Mouse (Mus musculus) heart, embryonic 15.5 days (tissue): ENCODE results near the gene Magi1. TPM values are rescaled to one million over a fixed set of nuclear protein-coding genes. Genes with fewer than 3 reads are reported as not detected.

Experiments
- ATAC-seq: fragments of 200-750 bp; cut with Nextera tagmentation; replicated peaks from 2 replicates; pipeline ENCODE4 v1.8.0; 2017; ENCODE audit warnings: low read depth, moderate TSS enrichment; ENCODE audit not compliant: insufficient number of reproducible peaks, insufficient read depth, low FRiP score
- H3K27ac ChIP-seq: fragments of 300-500 bp; sonication (generic); 2 replicates; pipeline ENCODE4 v1.5.1; 2015; ENCODE audit warnings: mild to moderate bottlenecking, inconsistent platforms
- H3K27me3 ChIP-seq: fragments of 300-500 bp; sonication (generic); 2 replicates; pipeline ENCODE4 v1.6.1; 2015; ENCODE audit warnings: inconsistent platforms
- H3K36me3 ChIP-seq: fragments of 300-500 bp; sonication (generic); 2 replicates; pipeline ENCODE4 v1.6.1; 2015; ENCODE audit warnings: mild to moderate bottlenecking, inconsistent platforms
- H3K4me1 ChIP-seq: fragments of 300-500 bp; sonication (generic); replicated peaks from 2 replicates; pipeline ENCODE4 v1.6.1; 2015; ENCODE audit warnings: inconsistent platforms
- H3K4me2 ChIP-seq: fragments of 300-500 bp; sonication (generic); 2 replicates; pipeline ENCODE4 v1.6.1; 2015; ENCODE audit warnings: inconsistent platforms, mild to moderate bottlenecking, moderate library complexity
- H3K4me3 ChIP-seq: fragments of 300-500 bp; sonication (generic); 2 replicates; pipeline ENCODE4 v1.5.1; 2015; ENCODE audit warnings: mild to moderate bottlenecking, inconsistent platforms
- H3K9ac ChIP-seq: fragments of 300-500 bp; sonication (generic); 2 replicates; pipeline ENCODE4 v1.6.1; 2015; ENCODE audit warnings: mild to moderate bottlenecking, inconsistent platforms
- H3K9me3 ChIP-seq: fragments of 300-500 bp; sonication (generic); replicated peaks from 2 replicates; pipeline ENCODE4 v1.6.1; 2016; ENCODE audit warnings: inconsistent platforms
- WGBS: fragments of 180-500 bp; shearing (Covaris S2); methylation state at CpG from one replicate; pipeline ENCODE4 v1.1.7; 2015; ENCODE audit warnings: mixed read lengths; 5-methylcytosine and 5-hydroxymethylcytosine counted together
- polyA plus RNA-seq: library from polyadenylated mRNA; unstranded; fragments of >200 nt; fragmentation: Nextera tagmentation; extraction: Ambion mirVana; gene quantifications from 2 replicates; pipeline ENCODE4 v1.2.1, GENCODE M21; 2015

The Magi1 gene
- polyA plus RNA-seq, 1 experiment from 2014 or later: 7.5 TPM

DNA sequence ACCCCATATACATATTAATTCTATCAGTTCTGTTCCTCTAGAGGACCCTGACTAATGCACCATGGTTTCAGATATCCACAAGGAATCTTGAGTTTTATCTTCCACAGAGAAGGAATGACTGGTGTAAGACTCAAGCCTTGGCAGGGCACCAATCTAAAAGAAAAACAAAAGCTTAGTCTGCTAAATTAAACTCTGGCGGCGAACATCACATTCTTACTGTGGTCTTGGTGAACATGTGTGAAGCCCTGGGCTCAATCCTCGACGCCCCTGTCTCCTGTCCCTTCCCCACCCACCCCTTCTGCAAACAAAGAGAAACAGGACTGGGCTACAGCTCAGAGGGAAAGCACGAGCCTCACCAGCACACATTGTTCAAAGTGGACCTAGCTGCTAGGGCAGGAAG lies 182.5 kb downstream of the Magi1 start:
- no peaks in the 10 kb centered on the region for H3K27me3 ChIP-seq
- no peaks in the 10 kb centered on the region for H3K9me3 ChIP-seq
- H3K4me3 ChIP-seq: no peak overlapping the region
- 25% methylated on average over 5 of the region's 5 CpGs for WGBS
- H3K4me1 ChIP-seq: peaks cover 35% of the 10 kb centered on the region
- ATAC-seq: no peak
- H3K9ac ChIP-seq: no peak overlapping the region
- no peak overlapping the region for H3K27ac ChIP-seq
- H3K4me2 ChIP-seq: no peak overlapping the region
- no peaks in the 10 kb centered on the region for H3K36me3 ChIP-seq

DNA sequence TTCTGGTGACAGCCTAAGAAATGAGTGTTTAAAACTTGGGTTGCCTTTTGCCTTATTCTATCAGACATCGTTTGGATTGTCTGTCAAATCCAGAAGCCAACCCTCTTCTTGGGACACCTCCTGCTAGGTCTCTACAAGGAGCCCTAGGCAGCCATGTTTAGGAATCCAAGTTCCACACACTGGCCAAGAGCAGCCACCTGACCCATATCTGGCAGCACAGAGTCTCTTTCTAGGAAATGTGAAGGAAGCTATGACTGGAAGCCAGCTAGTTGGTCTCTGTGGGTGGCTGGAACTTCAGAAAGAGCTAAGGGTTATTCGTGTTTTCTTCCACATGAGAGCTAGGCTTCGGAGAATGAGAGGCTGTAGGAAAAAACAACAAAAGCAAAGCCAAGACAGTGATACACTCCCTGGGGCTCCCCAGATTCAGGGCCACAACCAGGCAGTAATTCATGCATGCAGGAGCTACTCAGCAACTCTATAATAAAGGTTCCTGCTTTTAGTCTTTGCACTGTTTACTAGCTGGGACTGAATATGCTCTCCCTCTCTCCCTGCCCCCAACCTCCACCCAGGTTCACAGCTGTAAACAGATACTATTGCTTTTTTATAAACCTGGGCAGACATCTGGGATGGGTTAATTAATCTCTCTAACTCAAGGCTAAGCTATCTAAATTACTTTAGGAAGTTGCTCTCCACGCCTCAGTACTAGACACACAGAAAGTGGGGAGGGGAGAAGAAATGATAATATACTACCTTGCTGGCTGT lies 188.6 kb downstream of the Magi1 start:
- Histone ChIP-seq H3K9me3 (no peaks in the 10 kb centered on the region), H3K4me3 (no peak overlapping the region), H3K27me3 (no peaks in the 10 kb centered on the region), H3K4me1 (peaks cover 24% of the 10 kb centered on the region), H3K4me2 (no peak overlapping the region), H3K36me3 (no peaks in the 10 kb centered on the region), H3K27ac (no peak overlapping the region), H3K9ac (no peak overlapping the region)
- ATAC-seq: no peak
- 53% methylated on average over 4 of the region's 4 CpGs for WGBS

DNA sequence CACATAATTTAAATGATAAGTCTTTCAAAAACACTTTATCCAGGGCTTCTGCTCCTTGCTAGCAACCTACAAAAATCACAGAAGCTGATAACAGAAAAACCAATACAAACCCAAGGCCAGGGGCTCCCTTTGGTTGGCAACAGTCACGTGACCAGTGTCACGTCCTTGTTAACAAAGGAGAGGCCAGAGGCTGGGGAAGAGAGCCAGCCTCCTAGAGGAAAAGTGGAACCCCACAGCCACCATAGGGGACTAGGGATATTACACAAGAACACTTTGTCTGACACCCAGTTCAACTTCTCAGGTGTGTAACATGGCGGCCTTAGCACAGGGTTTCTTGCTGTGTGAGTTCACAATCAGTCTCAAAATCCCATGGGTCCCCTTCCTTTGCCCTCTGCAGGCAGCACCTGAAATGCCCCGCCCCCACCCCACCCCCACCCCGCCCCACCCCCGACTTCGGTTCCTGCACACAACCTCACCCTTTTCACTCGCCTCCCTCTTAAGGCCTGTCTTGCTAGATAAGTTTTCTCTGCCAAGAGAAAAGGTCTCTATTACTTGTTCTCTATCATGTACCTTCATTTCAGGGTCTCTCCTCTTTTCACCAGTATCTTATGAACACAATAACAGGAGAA lies 190.6 kb downstream of the Magi1 start:
- no peak overlapping the region for H3K9ac ChIP-seq
- H3K36me3 ChIP-seq: no peaks in the 10 kb centered on the region
- H3K4me1 ChIP-seq: peaks cover 22% of the 10 kb centered on the region
- H3K9me3 ChIP-seq: no peaks in the 10 kb centered on the region
- H3K27ac ChIP-seq: no peak overlapping the region
- H3K4me3 ChIP-seq: no peak overlapping the region
- no peak for ATAC-seq
- no peaks in the 10 kb centered on the region for H3K27me3 ChIP-seq
- no peak overlapping the region for H3K4me2 ChIP-seq
- WGBS: 58% methylated on average over 8 of the region's 8 CpGs

DNA sequence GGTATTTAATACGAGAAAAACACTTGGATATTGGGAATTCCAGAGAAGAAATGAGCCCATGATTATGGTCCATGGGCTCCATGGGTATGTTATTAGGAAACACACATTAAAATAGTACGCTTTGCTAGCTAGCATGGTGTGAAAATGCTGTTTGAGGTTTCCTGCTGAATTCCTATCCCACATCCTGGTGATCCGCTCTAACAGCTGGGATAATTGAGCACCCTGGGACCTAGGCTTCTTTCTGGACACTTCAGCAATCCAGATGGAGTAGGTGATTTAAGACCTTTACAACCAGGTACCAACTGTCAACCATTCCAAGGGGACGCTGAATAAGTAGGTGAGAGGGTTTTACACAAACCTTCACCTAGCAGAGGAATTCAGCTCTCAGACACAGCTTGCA lies 191.2 kb downstream of the Magi1 start:
- Histone ChIP-seq H3K9me3 (no peaks in the 10 kb centered on the region), H3K9ac (no peak overlapping the region), H3K27ac (no peak overlapping the region), H3K4me3 (no peak overlapping the region), H3K4me2 (no peak overlapping the region), H3K4me1 (peaks cover 19% of the 10 kb centered on the region), H3K36me3 (no peaks in the 10 kb centered on the region), H3K27me3 (no peaks in the 10 kb centered on the region)
- no peak for ATAC-seq
- WGBS: 89% methylated on average over 4 of the region's 4 CpGs

DNA sequence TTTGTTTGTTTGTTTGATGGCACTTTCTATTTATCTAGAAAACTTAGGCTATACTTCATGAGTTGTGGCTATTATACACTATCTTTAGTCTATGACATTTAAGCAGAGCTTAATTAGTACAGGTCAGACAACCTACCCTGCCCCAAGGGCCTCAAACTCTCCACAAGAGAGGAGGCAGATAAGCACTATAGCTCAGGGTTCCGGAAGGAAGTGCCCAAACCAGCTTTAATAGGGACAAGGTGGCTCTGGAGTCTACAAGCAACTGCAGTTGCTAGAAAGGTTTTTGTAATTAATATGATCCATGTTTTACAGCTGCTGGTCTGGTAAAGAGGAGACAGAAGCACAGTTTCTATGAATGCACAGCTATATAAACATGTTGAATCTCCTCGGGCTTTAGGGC lies 196.9 kb downstream of the Magi1 start:
- Histone ChIP-seq H3K9ac (no peak overlapping the region), H3K27me3 (no peaks in the 10 kb centered on the region), H3K4me3 (no peak overlapping the region), H3K4me1 (peaks cover 19% of the 10 kb centered on the region), H3K9me3 (no peaks in the 10 kb centered on the region), H3K36me3 (no peaks in the 10 kb centered on the region), H3K27ac (no peak overlapping the region), H3K4me2 (no peak overlapping the region)
- no peak for ATAC-seq
- 49% methylated on average over 2 of the region's 2 CpGs for WGBS

DNA sequence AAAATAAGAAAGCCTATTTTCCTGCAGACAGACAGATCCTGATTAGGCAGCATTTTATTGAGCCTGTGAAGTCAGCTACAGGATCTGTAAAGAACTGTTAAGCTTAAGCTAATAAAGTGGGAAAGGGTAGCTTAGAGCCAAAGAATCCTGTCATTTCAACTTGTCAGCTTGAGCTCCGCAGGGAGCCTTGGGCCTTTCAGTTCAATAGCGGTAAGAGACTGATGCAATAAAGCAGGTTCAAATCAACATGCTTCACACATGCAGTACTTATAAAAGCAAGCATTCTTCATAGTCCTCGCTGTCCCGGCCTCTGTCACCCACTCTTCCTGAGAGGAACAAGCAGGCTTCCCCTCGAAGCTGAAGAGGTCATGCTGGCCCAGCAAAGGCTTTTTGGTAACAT lies 199.0 kb downstream of the Magi1 start:
- Histone ChIP-seq H3K4me2 (no peak overlapping the region), H3K9ac (no peak overlapping the region), H3K9me3 (no peaks in the 10 kb centered on the region), H3K4me3 (no peak overlapping the region), H3K27me3 (no peaks in the 10 kb centered on the region), H3K36me3 (no peaks in the 10 kb centered on the region), H3K4me1 (peaks cover 25% of the 10 kb centered on the region), H3K27ac (no peak overlapping the region)
- 59% methylated on average over 5 of the region's 5 CpGs for WGBS
- ATAC-seq: no peak

DNA sequence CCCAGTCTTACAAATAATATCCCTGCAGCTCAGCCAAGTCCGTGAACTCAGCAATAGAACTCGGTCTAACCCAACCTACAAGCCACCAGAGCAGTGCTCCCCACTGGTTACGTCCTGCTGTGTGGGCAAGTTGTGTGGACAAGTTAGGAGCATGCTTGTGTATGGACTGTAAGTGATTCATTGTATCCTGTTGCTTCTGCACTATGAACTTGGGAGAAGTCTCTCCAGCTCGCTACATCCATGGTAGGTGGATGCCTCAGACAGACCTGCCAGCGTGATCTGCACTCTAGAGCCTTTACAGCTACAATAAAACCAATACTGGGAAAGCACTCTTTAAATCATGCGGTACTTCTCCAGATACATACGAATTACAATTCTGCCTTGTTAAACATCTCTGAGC lies 200.3 kb downstream of the Magi1 start:
- ATAC-seq: no peak
- 88% methylated on average over 7 of the region's 7 CpGs for WGBS

DNA sequence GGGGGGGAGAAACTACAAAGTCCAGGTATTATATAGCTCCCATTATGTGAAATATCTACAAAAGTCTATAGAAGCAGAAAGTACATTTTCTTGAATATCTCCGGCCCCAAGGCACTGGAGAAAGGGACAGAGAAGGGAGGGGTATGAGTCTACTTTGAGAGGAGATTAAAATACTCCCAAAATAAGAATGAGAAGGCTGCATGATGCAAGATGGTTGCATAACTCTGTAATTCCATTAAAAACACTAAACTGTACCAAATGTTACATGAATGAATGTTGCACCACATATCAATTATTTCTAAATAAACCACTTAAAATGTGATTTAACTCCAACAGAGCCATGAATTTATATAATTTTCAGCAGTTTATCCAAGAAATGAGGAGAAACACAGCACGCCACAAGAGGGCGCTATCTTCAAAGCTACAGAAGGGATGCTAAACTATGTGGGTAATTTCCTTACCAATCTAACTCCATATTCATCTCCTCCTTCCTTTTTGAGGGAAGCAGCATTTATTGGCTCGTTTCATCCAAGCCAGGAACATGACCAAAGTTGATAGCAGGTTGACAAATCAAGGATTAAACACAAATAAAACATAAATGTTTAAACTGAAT lies 202.7 kb downstream of the Magi1 start:
- Histone ChIP-seq H3K9ac (no peak overlapping the region), H3K27ac (no peak overlapping the region), H3K9me3 (no peaks in the 10 kb centered on the region), H3K4me1 (peaks cover 43% of the 10 kb centered on the region), H3K4me2 (no peak overlapping the region), H3K36me3 (no peaks in the 10 kb centered on the region), H3K27me3 (no peaks in the 10 kb centered on the region), H3K4me3 (no peak overlapping the region)
- ATAC-seq: no peak
- WGBS: 13% methylated on average over 4 of the region's 4 CpGs

More for the DNA sequence above, 200.3 kb downstream of the Magi1 start:
- H3K4me1 ChIP-seq: peaks cover 36% of the 10 kb centered on the region
- H3K9me3 ChIP-seq: no peaks in the 10 kb centered on the region
- no peak overlapping the region for H3K27ac ChIP-seq
- H3K9ac ChIP-seq: no peak overlapping the region
- H3K36me3 ChIP-seq: no peaks in the 10 kb centered on the region
- H3K4me3 ChIP-seq: no peak overlapping the region
- H3K27me3 ChIP-seq: no peaks in the 10 kb centered on the region
- no peak overlapping the region for H3K4me2 ChIP-seq

DNA sequence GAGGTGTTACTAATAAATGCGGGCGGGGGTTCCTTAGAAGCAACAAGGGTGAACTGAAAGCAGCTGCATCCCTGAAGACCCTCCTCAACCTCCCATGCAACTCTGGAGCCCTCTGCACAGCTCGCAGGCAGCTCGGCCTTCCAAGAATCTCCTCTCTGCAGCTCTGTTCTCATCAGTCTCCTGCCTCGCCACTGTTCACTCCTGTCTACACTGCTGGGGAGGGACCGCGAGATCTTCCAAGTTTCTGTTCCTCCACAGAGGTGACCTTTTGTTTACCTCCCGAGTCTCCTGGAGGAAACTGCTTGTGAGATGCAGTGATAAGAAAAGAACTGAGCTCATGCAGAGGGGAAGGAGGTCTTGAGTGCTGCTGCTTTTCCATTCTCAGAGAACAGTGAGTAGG lies 204.8 kb downstream of the Magi1 start:
- Histone ChIP-seq H3K27me3 (no peaks in the 10 kb centered on the region), H3K9ac (0 out of 2 replicates have a peak overlapping the region, but pooled peaks have one; percentile 21), H3K9me3 (no peaks in the 10 kb centered on the region), H3K4me2 (no peak overlapping the region), H3K27ac (no peak overlapping the region), H3K4me3 (no peak overlapping the region), H3K4me1 (peaks cover 46% of the 10 kb centered on the region), H3K36me3 (no peaks in the 10 kb centered on the region)
- WGBS: 28% methylated on average over 8 of the region's 8 CpGs
- ATAC-seq: no peak

DNA sequence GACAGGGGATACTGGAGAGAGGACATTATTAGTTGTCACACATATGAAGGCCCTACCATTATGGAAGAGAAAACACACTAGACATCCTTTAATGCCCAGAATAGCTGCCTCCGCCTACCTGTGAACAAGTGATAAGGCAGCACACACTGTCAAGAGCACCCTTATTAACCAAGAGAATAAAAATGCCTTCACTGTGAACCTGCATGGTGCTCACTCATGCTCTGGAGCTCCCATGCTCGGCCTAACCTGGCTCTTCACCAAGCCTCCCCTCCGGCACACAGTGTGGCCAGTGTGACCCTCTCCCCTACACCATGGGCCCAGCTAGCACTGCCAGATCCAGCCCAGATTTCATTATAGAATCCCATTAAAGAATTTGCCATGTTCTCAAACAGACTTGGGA lies 206.7 kb downstream of the Magi1 start:
- no peak overlapping the region for H3K4me2 ChIP-seq
- H3K36me3 ChIP-seq: no peaks in the 10 kb centered on the region
- no peaks in the 10 kb centered on the region for H3K27me3 ChIP-seq
- H3K4me3 ChIP-seq: no peak overlapping the region
- no peak for ATAC-seq
- no peak overlapping the region for H3K9ac ChIP-seq
- WGBS: 49% methylated on average over 3 of the region's 3 CpGs
- H3K4me1 ChIP-seq: peaks cover 42% of the 10 kb centered on the region
- H3K27ac ChIP-seq: no peak overlapping the region
- no peaks in the 10 kb centered on the region for H3K9me3 ChIP-seq

DNA sequence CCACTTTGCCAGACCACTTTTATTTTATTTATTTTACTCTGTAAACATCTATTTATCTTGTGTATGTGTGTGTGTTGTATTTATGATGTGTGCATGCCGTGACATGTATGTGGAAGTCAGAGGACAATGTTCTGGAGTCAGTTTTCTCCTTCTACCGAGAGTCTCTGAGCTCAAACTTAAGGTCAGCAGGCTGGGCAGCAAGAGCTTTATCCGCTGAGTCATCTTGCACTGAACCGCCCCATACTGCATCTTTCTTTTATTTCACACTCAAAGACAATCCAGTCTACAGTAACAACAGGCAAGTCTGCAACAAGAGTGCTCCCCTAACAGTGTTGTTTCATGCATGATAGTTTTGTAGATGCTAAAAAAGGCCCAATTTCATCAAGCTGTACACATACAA lies 207.7 kb downstream of the Magi1 start:
- Histone ChIP-seq H3K36me3 (no peaks in the 10 kb centered on the region), H3K9ac (no peak overlapping the region), H3K4me1 (peaks cover 43% of the 10 kb centered on the region), H3K4me2 (no peak overlapping the region), H3K4me3 (no peak overlapping the region), H3K9me3 (no peaks in the 10 kb centered on the region), H3K27ac (no peak overlapping the region), H3K27me3 (no peaks in the 10 kb centered on the region)
- ATAC-seq: no peak
- 84% methylated on average over 4 of the region's 4 CpGs for WGBS
